Mouse (Mus musculus): ENCODE measurements around the gene Lix1l. TPM values are rescaled to one million over a fixed set of nuclear protein-coding genes. Genes with fewer than 3 reads are reported as not detected.

Gene Lix1l
- 116 TPM for polyA plus RNA-seq (2021)

- no peaks in the 10 kb centered on the region for H3K27me3 ChIP-seq
- ATAC-seq (peak; percentile 97), DNase-seq (ENCODE audit: low read depth, low spot score) (peak; percentile 98)
- no peak for TF ChIP-seq CTCF (IDR thresholded peaks at IDR 0.05)
- ChIA-PET CTCF (interaction anchor here (1.0 to 3.5 kb wide), 8 partner anchors 9 to 39 kb away, joined by 3 to 12 read pairs (median 4); partner anchors contain the start of genes Gm16253 and Rbm8a), POLR2A (interaction anchor here (0.6 to 2.5 kb wide), 6 partner anchors 13 to 76 kb away, joined by 3 to 9 read pairs (median 4); partner anchors contain the start of genes Rbm8a and Txnip)
- in situ Hi-C loops (cut with MboI; ENCODE audit: low pct_unique_long_range_greater_than_20kb): no loop called here
These were observed at the start of gene Lix1l for GRCm38 (mm10) chr3:96600639-96601250. Gene Lix1l (plus strand): TSS chr3:96601149.

DNA sequence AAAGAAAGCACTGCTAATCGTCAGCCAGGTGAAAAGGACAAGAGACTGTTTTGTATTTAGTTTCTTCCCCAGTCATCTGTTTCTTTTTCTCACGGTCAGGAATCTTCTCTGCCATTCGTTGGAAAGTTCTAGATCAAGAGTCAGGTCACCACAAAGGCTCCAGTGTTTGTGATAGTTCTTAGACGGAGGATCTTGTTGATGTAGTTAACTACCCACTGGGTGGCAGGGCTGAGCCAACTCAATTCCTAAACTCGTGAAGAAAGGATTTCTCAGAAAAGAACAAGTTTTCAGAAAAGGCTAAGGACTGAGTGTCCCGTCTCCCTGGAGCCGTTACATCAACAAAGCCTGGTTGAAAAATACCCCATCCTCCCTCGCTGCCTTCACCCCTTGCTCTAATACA lies 49.7 kb upstream of the Lix1l start:
- peak; percentile 90 for TF ChIP-seq CTCF (IDR thresholded peaks at IDR 0.05)
- in situ Hi-C loops (cut with MboI; ENCODE audit: low pct_unique_long_range_greater_than_20kb): no loop called here
- POLR2A ChIA-PET: interaction anchor here (1.0 to 1.7 kb wide), 5 partner anchors 11 to 144 kb away, joined by 4 to 8 read pairs (median 5); partner anchors contain the start of genes Gm16253 and Pias3
- CTCF ChIA-PET: interaction anchor here (0.9 to 20.5 kb wide), 13 partner anchors 9 to 157 kb away, joined by 3 to 312 read pairs (median 5); partner anchors contain the start of genes Gm16253, Nudt17 and Polr3gl
- peak; percentile 65 for ATAC-seq
- H3K27me3 ChIP-seq: no peaks in the 10 kb centered on the region
- no peak for DNase-seq (ENCODE audit: low read depth, low spot score)

DNA sequence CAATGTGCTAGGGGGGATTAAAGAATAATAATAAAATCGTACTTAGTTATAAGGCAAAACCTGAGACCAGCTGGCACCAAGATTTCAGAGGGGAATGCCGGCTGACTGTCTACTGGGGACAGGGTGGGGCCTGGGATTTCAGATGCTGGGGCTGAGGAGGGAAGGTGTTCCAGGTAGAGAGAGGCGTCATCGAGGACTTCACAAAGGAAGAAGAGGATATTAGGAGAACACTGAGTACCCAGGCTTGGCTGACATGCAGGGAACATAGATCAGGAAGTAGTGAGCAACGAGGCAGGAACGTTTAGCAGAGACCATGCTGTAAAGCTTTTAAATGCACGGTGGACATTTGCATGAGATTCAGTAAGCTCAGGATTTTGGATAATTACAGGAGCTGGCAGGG lies 49.1 kb upstream of the Lix1l start:
- POLR2A ChIA-PET: interaction anchor here (0.7 to 1.7 kb wide), 7 partner anchors 9 to 588 kb away, joined by 3 to 7 read pairs (median 4); partner anchors contain the start of genes Gm16253 and Pias3
- DNase-seq (ENCODE audit: low read depth, low spot score) (no peak), ATAC-seq (no peak)
- TF ChIP-seq CTCF (IDR thresholded peaks at IDR 0.05): no peak
- H3K27me3 ChIP-seq: no peaks in the 10 kb centered on the region
- in situ Hi-C loops (cut with MboI; ENCODE audit: low pct_unique_long_range_greater_than_20kb): no loop called here
- CTCF ChIA-PET: interaction anchor here (1.0 to 20.5 kb wide), 12 partner anchors 9 to 124 kb away, joined by 3 to 312 read pairs (median 6); partner anchors contain the start of genes Gm16253 and Polr3gl

GRCm38 (mm10) chr3:96553601-96554000 lies 47.3 kb upstream of the Lix1l start:
- ChIA-PET CTCF (interaction anchor here (0.9 to 20.5 kb wide), 5 partner anchors 11 to 86 kb away, joined by 3 to 312 read pairs (median 16); partner anchors contain the start of gene Gm16253), POLR2A (no interaction called here)
- no peak for TF ChIP-seq CTCF (IDR thresholded peaks at IDR 0.05)
- in situ Hi-C loops (cut with MboI; ENCODE audit: low pct_unique_long_range_greater_than_20kb): no loop called here
- H3K27me3 ChIP-seq: no peaks in the 10 kb centered on the region
- ATAC-seq (no peak), DNase-seq (ENCODE audit: low read depth, low spot score) (no peak)

- no peak for TF ChIP-seq CTCF (IDR thresholded peaks at IDR 0.05)
- POLR2A ChIA-PET: interaction anchor here (5.0 kb wide), 1 partner anchor 22 kb away, joined by 44 read pairs; the partner anchor contains the start of gene Gm16253
- H3K27me3 ChIP-seq: no peaks in the 10 kb centered on the region
- ATAC-seq (no peak), DNase-seq (ENCODE audit: low read depth, low spot score) (no peak)
- in situ Hi-C loops (cut with MboI; ENCODE audit: low pct_unique_long_range_greater_than_20kb): no loop called here
- CTCF ChIA-PET: interaction anchor here (0.9 to 20.5 kb wide), 4 partner anchors 10 to 109 kb away, joined by 3 to 312 read pairs (median 3); partner anchors contain the start of gene Gm16253
These were observed 46.7 kb upstream of the Lix1l start for GRCm38 (mm10) chr3:96554251-96554650.

DNA sequence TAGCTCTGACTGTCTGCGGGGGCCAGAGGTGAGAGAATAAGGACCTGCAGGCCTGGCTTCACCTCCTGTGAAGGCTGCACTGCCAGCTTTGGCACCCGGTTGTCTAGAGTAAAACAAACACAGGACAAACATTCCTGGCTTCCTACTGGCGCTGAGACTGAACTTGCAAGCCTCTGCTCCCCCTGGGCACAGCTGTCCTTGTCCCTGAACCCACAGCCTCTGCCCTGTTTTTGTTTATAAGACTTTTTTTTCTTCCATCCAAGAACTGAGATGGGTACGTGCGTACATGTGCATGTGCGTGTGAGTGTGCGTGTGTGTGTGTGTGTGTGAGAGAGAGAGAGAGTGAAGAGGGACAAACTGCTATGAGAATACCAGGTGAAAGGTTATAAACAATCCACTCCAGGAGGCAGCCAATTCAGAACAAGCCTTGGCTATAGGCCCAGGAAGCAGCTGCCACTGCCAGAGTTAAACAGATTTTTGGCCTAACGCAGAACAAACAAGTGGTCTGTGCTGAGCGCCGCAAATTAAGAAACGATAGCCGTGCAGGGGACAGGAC lies 45.8 kb upstream of the Lix1l start:
- ATAC-seq: no peak
- in situ Hi-C loops (cut with MboI; ENCODE audit: low pct_unique_long_range_greater_than_20kb): no loop called here
- no peak for DNase-seq (ENCODE audit: low read depth, low spot score)

GRCm38 (mm10) chr3:96555999-96556614 lies 44.8 kb upstream of the Lix1l start:
- ChIA-PET CTCF (interaction anchor here (1.3 to 20.5 kb wide), 2 partner anchors 14 to 22 kb away, joined by 6 to 312 read pairs; partner anchors contain the start of gene Gm16253), POLR2A (interaction anchor here (1.7 to 5.0 kb wide), 3 partner anchors 21 to 56 kb away, joined by 5 to 44 read pairs (median 9); partner anchors contain the start of genes Gm16253 and Lix1l)
- in situ Hi-C loops (cut with MboI; ENCODE audit: low pct_unique_long_range_greater_than_20kb): no loop called here
- DNase-seq (ENCODE audit: low read depth, low spot score) (no peak), ATAC-seq (no peak)
- H3K27me3 ChIP-seq: no peaks in the 10 kb centered on the region
- no peak for TF ChIP-seq CTCF (IDR thresholded peaks at IDR 0.05)

More for the DNA sequence above, 45.8 kb upstream of the Lix1l start:
- POLR2A ChIA-PET: interaction anchor here (5.0 kb wide), 1 partner anchor 22 kb away, joined by 44 read pairs; the partner anchor contains the start of gene Gm16253
- no peaks in the 10 kb centered on the region for H3K27me3 ChIP-seq
- CTCF ChIA-PET: interaction anchor here (1.2 to 20.5 kb wide), 3 partner anchors 23 to 108 kb away, joined by 3 to 312 read pairs (median 3); partner anchors contain the start of gene Gm16253
- TF ChIP-seq CTCF (IDR thresholded peaks at IDR 0.05): no peak

- TF ChIP-seq CTCF (IDR thresholded peaks at IDR 0.05): no peak
- DNase-seq (ENCODE audit: low read depth, low spot score) (no peak), ATAC-seq (no peak)
- in situ Hi-C loops (cut with MboI; ENCODE audit: low pct_unique_long_range_greater_than_20kb): no loop called here
- ChIA-PET CTCF (interaction anchor here (1.3 to 20.5 kb wide), 2 partner anchors 15 to 21 kb away, joined by 6 to 312 read pairs; partner anchors contain the start of gene Gm16253), POLR2A (interaction anchor here (0.8 to 5.0 kb wide), 8 partner anchors 12 to 116 kb away, joined by 3 to 44 read pairs (median 6); partner anchors contain the start of genes Gm16253 and Lix1l)
- no peaks in the 10 kb centered on the region for H3K27me3 ChIP-seq
These were observed 44.0 kb upstream of the Lix1l start for GRCm38 (mm10) chr3:96556651-96557635.

- DNase-seq (ENCODE audit: low read depth, low spot score) (peak; percentile 97), ATAC-seq (peak; percentile 95)
- in situ Hi-C loops (cut with MboI; ENCODE audit: low pct_unique_long_range_greater_than_20kb): no loop called here
- H3K27me3 ChIP-seq: no peaks in the 10 kb centered on the region
- CTCF ChIA-PET: interaction anchor here (20.5 kb wide), 1 partner anchor 21 kb away, joined by 312 read pairs; the partner anchor contains the start of gene Gm16253
- POLR2A ChIA-PET: interaction anchor here (0.8 to 5.0 kb wide), 12 partner anchors 9 to 115 kb away, joined by 3 to 44 read pairs (median 5); partner anchors contain the start of genes Gm16253, Lix1l and Polr3gl
- no peak for TF ChIP-seq CTCF (IDR thresholded peaks at IDR 0.05)
These were observed 43.3 kb upstream of the Lix1l start, which contains the start of gene Txnip for GRCm38 (mm10) chr3:96557694-96558093. Gene Txnip (plus strand): TSS chr3:96557957.
